Mouse (Mus musculus): ENCODE results near the gene Nrf1.

DNA sequence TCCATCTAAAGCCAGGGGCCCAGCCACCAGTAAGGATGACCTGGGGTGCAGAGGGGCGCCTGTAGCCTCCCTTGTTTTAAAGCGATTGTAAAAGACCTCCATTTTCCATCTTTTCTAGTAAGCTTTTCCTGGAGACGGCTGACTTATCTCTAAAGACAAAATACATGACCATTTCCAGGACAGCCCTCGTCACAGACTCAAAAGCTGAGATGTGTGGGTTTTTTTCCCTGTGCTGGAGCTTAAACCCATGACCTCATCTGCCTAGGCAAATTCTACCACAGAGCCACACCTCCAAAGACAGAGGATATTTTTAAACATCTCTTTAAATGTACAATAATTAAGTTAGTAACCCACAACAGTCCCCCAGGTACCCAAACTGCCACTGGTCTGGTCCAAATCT, 112.6 kb downstream of the Nrf1 start:
- TF ChIP-seq POLR2A (IDR thresholded peaks at IDR 0.05; ENCODE audit: insufficient read depth, low read depth, low read length): no peak
- no peak for TF ChIP-seq CTCF (IDR thresholded peaks at IDR 0.05; ENCODE audit: insufficient read depth, low read depth, low read length)

Measured in olfactory bulb, adult 2 months (tissue).